Mouse (Mus musculus): ENCODE measurements at regions not wholly inside any gene's neighbourhood (a gene's known extent, or its start where the extent isn't known, plus 50 kb on each side); places are given as distances from the start of the nearest gene placed in this dataset.
A peak's percentile ranks its signal among the peaks of the same experiment; 100 is the strongest.
"Not testable (repeated sequence)": the region's sequence is repeated elsewhere in the genome, so short reads cannot be mapped to it uniquely, and the experiment has no call there.

GRCm38 (mm10) chr5:148820476-148820875, 108.6 kb downstream of the Katnal1 start:
- peak in 1 of 2 experiments; percentile 16 for DNase-seq (ENCODE audit: low spot score in 2 of 2)
- intact Hi-C loops (cut with DNase I), result no loop called here

GRCm38 (mm10) chr5:148819423-148819822, 109.7 kb downstream of the Katnal1 start:
- intact Hi-C loops (cut with DNase I), result loop anchor here (10.0 kb wide), 1 partner anchor 135 kb away; no protein-coding TSS in a partner anchor
- DNase-seq (ENCODE audit: low spot score in 2 of 2), result no peak

DNA sequence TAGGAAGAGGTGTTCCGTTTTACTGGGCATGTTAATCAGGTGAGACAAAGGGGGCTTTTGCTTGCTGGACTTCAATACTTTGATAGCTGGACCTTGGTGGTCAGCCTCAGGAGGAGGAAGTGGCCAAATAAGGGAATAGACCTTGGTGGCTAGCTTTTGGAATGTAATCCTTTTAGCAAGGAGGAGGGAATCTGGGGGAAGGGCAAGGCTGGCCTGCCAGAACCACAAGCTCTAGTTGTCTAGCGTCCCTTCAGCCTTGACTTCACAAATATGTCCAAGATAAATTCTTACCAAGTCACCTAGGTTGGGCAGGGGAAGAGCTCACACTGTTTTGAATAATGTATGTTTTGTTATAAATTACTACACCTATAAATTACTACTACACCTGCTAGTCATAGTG, 110.4 kb downstream of the Katnal1 start:
- intact Hi-C loops (cut with DNase I), result loop anchor here (10.0 kb wide), 1 partner anchor 136 kb away; no protein-coding TSS in a partner anchor

DNA sequence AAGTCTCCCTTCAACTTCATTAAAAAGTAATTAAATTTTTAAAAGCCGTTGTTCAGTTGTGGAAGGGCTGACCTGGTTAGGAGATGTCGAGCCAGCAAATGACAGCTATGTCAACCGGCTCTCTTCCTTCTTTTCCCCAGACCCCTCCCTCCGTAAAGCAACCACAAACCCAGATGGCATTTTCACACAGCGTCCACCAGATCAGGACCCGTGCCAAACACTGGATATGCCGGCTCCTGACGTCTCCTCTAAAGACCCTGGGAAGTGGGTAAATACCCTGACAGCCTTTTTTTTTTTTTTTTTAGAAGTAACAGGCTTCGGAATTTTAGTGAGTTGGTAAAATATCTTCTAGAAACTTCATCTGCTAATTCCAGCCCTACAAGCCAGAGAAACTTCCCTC, 116.3 kb downstream of the Katnal1 start:
- no peak for DNase-seq (ENCODE audit: low spot score in 2 of 2)
- intact Hi-C loops (cut with DNase I), result loop anchor here (5.0 to 10.0 kb wide), 3 partner anchors 142 to 559 kb away; partner anchors contain the start of genes Hmgb1 and Uspl1

More for the DNA sequence above, 110.4 kb downstream of the Katnal1 start:
- no peak for DNase-seq (ENCODE audit: low spot score in 2 of 2)

DNA sequence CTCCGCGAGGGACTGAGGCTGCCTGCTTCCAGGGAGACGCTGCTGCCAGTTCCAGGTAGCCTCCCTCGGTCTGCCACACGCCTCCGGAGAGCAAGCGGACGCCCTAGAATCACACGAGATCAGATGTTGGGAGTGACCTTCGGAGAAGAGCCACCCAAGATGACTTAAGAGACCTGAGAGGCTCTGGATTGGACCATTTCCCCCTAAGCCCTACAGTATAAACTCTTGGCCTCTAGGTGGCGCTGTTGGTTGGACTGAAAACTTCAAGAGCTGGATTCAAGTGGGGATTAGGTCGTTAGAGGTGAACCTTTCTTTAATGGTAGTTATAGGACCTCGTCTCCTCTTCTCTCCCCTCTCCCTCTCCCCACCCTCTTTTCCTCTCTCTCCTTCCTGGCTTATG, 117.1 kb downstream of the Katnal1 start:
- intact Hi-C loops (cut with DNase I), result loop anchor here (5.0 to 10.0 kb wide), 3 partner anchors 143 to 560 kb away; partner anchors contain the start of genes Hmgb1 and Uspl1
- peak; percentile 57 to 76 for DNase-seq (ENCODE audit: low spot score in 2 of 2)

GRCm38 (mm10) chr5:148809485-148809884, 119.6 kb downstream of the Katnal1 start:
- intact Hi-C loops (cut with DNase I), result loop anchor here (5.0 to 10.0 kb wide), 2 partner anchors 243 to 715 kb away; partner anchors contain the start of gene Wdr95
- peak in 1 of 2 experiments; percentile 23 for DNase-seq (ENCODE audit: low spot score in 2 of 2)

DNA sequence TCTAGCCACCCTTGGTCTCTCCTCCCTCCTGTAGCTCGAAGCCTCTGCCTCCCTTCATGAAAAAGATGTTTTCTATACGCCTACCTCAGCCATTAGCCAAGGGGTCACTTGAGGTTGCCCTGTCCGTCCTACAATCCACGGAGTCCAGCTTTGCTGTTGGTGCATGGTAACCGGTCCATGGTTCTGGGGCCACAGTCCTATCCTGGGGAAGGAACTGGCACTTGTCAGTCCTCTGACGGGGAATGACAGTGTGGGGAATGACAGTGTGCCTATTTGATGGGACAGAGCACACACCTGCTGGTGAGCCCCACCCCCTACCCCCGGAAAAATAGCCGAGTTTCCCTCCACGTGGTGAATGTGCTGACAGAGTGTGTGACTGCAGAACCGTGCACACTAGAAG, 120.1 kb downstream of the Katnal1 start:
- intact Hi-C loops (cut with DNase I), result loop anchor here (5.0 to 10.0 kb wide), 2 partner anchors 243 to 716 kb away; partner anchors contain the start of gene Wdr95
- DNase-seq (ENCODE audit: low spot score in 2 of 2), result no peak

GRCm38 (mm10) chr5:148808426-148808825, 120.7 kb downstream of the Katnal1 start:
- peak; percentile 74 to 83 for DNase-seq (ENCODE audit: low spot score in 2 of 2)
- intact Hi-C loops (cut with DNase I), result loop anchor here (5.0 to 10.0 kb wide), 2 partner anchors 244 to 716 kb away; partner anchors contain the start of gene Wdr95

DNA sequence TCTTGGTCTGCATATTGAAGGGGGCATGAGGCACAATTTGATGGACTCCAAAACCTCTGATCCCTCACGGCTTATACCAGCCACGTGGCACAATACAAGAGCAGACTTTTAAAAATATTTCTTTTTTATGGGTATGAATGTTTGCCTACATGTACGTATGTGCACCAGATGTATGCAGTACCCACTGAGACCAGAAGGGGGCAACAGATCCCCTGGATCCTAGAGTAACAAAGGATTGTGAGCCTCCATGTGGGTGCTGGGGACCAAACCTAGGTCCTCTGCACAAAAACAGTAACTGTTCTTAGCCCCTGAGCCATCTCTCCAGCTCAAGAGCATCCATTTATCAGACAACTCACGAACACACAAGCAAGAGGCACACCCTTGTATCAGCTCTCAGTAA, 121.5 kb downstream of the Katnal1 start:
- intact Hi-C loops (cut with DNase I), result loop anchor here (5.0 to 10.0 kb wide), 2 partner anchors 245 to 717 kb away; partner anchors contain the start of gene Wdr95
- DNase-seq (ENCODE audit: low spot score in 2 of 2), result no peak

DNA sequence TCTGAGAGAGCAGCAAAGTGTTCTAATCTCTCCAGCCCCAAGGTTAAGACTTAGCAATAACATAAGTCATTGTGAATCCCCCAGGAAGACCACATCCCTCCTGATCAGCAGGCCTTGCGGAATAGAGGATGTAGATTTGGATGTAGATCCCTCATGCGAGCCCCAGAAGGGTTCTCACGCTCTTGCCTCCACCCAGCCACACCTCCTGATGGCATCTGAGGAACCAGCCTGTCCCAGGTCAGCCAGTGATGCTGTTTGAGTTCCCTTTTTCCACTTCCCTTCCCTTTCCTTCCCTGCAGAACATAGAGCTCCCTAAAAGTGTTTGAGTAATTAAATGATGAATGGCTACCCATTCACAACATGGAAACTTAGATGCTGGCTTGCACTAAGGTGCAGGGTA, 124.1 kb downstream of the Katnal1 start:
- intact Hi-C loops (cut with DNase I), result loop anchor here (5.0 to 10.0 kb wide), 2 partner anchors 247 to 720 kb away; partner anchors contain the start of gene Wdr95

DNA sequence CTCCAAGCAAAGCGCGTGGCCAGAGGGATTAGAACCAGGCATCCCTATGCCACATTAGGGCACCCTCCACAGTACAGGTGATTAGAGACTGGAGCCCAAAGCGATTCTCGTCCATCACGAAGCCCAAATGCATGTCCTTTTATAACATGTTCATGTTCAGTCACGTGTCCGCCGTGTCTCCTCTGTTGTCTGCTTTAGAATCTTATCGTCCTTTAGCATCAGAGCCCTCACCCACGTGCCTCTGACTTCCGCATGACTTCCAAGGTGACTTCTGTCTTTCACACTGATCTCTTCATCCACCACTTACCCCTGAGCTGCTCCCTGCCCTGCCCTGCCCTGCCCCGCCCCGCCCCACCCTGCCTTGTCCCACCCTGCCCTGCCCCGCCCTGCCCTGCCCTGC, 125.3 kb downstream of the Katnal1 start:
- intact Hi-C loops (cut with DNase I), result loop anchor here (10.0 kb wide), 1 partner anchor 721 kb away; the partner anchor contains the start of gene Wdr95
- DNase-seq (ENCODE audit: low spot score in 2 of 2), result no peak

More for the DNA sequence above, 124.1 kb downstream of the Katnal1 start:
- DNase-seq (ENCODE audit: low spot score in 2 of 2), result no peak

- no peak for DNase-seq (ENCODE audit: low spot score in 2 of 2)
- intact Hi-C loops (cut with DNase I), result loop anchor here (10.0 kb wide), 1 partner anchor 722 kb away; the partner anchor contains the start of gene Wdr95
Measured at GRCm38 (mm10) chr5:148802720-148803119, 126.4 kb downstream of the Katnal1 start.

- intact Hi-C loops (cut with DNase I), result no loop called here
Measured at GRCm38 (mm10) chr5:148798541-148798940, 130.6 kb downstream of the Katnal1 start.

GRCm38 (mm10) chr5:148796072-148796471, 133.0 kb downstream of the Katnal1 start:
- DNase-seq (ENCODE audit: low spot score in 2 of 2), result no peak

More at GRCm38 (mm10) chr5:148798541-148798940, 130.6 kb downstream of the Katnal1 start:
- no peak for DNase-seq (ENCODE audit: low spot score in 2 of 2)

DNA sequence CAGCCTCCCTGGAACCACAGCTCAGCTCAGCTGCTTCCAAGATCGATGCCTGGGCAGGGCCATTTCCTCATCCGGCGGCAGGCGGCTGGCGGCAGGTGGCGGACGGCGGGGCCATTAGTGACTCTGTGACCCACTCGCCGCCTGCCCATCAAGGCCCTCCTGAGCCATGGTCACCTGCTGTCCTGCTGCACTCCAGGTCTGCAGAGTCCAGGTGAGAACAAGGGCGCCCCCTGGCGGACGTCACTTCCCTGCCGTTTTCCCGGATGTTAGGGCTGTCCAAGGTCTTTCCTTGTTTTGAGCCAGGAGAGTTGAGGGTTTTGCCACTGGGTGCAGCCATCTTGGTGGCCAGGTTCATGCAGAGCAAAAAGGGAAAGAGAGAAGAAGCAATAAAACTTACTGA, 134.7 kb downstream of the Katnal1 start:
- intact Hi-C loops (cut with DNase I), result loop anchor here (5.0 kb wide), 2 partner anchors 342 to 467 kb away; no protein-coding TSS in a partner anchor
- DNase-seq (ENCODE audit: low spot score in 2 of 2), result peak; percentile 34 to 60

More at GRCm38 (mm10) chr5:148796072-148796471, 133.0 kb downstream of the Katnal1 start:
- intact Hi-C loops (cut with DNase I), result no loop called here

- DNase-seq (ENCODE audit: low spot score in 2 of 2), result peak; percentile 86 to 94
- intact Hi-C loops (cut with DNase I), result loop anchor here (2.0 to 5.0 kb wide), 3 partner anchors 244 to 466 kb away; no protein-coding TSS in a partner anchor
Measured at GRCm38 (mm10) chr5:148792736-148793440, 136.2 kb downstream of the Katnal1 start.

DNA sequence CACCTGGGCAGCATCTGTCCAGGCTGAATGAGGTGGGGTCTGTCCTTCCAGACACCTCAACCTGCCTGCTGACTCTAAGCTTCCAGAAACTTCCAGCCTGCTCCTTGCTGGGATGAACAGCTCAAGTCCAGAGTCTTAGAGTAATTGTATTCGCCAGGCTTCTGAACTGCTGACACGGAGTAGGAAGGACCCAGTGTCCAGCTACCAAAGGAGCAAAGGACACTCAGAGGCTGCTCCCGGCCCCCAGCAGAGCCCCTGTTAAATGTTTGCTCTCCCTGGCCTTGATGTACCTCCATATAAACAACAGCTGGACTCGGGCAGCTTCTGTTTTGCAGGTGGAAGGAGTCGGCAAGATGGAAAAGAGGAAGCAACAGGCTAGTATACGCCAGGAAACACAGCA, 137.5 kb downstream of the Katnal1 start:
- intact Hi-C loops (cut with DNase I), result loop anchor here (2.0 to 5.0 kb wide), 3 partner anchors 243 to 464 kb away; no protein-coding TSS in a partner anchor
- no peak for DNase-seq (ENCODE audit: low spot score in 2 of 2)

DNA sequence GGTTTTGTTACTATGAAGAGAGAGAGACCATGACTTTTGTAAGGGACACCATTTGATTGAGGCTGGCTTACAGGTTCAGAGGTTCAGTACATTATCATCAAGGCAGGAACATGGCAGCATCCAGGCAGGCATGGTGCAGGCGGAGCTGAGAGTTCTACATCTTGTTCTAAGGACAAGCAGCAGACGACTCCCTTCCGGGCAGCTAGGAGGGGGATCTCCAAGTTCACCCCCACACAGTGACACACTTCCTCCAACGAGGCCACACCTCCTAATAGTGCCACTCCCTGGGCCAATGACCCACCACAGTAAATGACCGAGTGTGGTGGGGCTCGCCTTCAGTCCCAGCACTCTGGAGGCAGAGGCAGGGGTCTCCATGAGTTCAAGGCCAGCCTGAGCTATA, 138.8 kb downstream of the Katnal1 start:
- DNase-seq (ENCODE audit: low spot score in 2 of 2), result not testable (repeated sequence)
- intact Hi-C loops (cut with DNase I), result loop anchor here (5.0 kb wide), 2 partner anchors 338 to 463 kb away; no protein-coding TSS in a partner anchor

GRCm38 (mm10) chr5:148789823-148790222, 139.3 kb downstream of the Katnal1 start:
- no peak for DNase-seq (ENCODE audit: low spot score in 2 of 2)
- intact Hi-C loops (cut with DNase I), result loop anchor here (5.0 kb wide), 2 partner anchors 338 to 463 kb away; no protein-coding TSS in a partner anchor

GRCm38 (mm10) chr5:148789147-148789566, 140.0 kb downstream of the Katnal1 start:
- intact Hi-C loops (cut with DNase I), result no loop called here
- no peak for DNase-seq (ENCODE audit: low spot score in 2 of 2)

Data from left cerebral cortex, postnatal 14 days (tissue).